11 mouse cellular contexts compared by ENCODE assay signal in genomic region chr15:81649516-81650455, GRCm38 (mm10). TPM values are rescaled to one million over a fixed set of nuclear protein-coding genes. Genes with fewer than 3 reads are reported as not detected.
DNase-seq lines count a peak whose midpoint lies in the region; ATAC-seq and TF ChIP-seq lines count a peak whose summit lies in the region.
"Had no signal": no experiment of that assay in that cellular context is flagged by ENCODE, and none has a peak within 500 bp of the region (broad histone marks: within the 10 kb centered on the region; RNA-seq: fewer than 3 reads in every experiment).

No protein-coding gene starts in this region.

- H3K27me3 ChIP-seq in forebrain, embryonic 12.5 days = no peaks in the 10 kb centered on the region
- no peaks in the 10 kb centered on the region for H3K27me3 ChIP-seq in forebrain, embryonic 15.5 days
- H3K27me3 ChIP-seq in midbrain, postnatal 0 days (ENCODE audit: insufficient read depth, low read length) = no peaks in the 10 kb centered on the region
- no peaks in the 10 kb centered on the region for H3K27me3 ChIP-seq in midbrain, embryonic 13.5 days

- no peaks in the 10 kb centered on the region for H3K9me3 ChIP-seq in forebrain, embryonic 12.5 days
- no peaks in the 10 kb centered on the region for H3K9me3 ChIP-seq in forebrain, embryonic 15.5 days
- no peaks in the 10 kb centered on the region for H3K9me3 ChIP-seq in midbrain, postnatal 0 days (ENCODE audit: low read length)
- H3K9me3 ChIP-seq in midbrain, embryonic 13.5 days = no peaks in the 10 kb centered on the region

- H3K4me3 ChIP-seq in forebrain, embryonic 12.5 days (replicated peaks) = no peak overlapping the region
- H3K4me3 ChIP-seq in forebrain, embryonic 15.5 days = no peak overlapping the region
- H3K4me3 ChIP-seq in midbrain, postnatal 0 days (ENCODE audit: low read depth, low read length) = no peak overlapping the region
- H3K4me3 ChIP-seq in midbrain, embryonic 13.5 days (replicated peaks) = no peak overlapping the region

- no peak overlapping the region for H3K9ac ChIP-seq in forebrain, embryonic 12.5 days
- no peak overlapping the region for H3K9ac ChIP-seq in forebrain, embryonic 15.5 days (replicated peaks)
- H3K9ac ChIP-seq in midbrain, postnatal 0 days (replicated peaks; ENCODE audit: low read length, poor library complexity, severe bottlenecking) = no peak overlapping the region
- H3K9ac ChIP-seq in midbrain, embryonic 13.5 days (replicated peaks) = no peak overlapping the region
- H3K9ac ChIP-seq: hindbrain, embryonic 14.5 days had no signal

- peak; percentile 4 for DNase-seq in midbrain, postnatal 0 days (ENCODE audit: low spot score)
- peak; percentile 30 for DNase-seq in fat pad, adult 2 months (ENCODE audit: extremely low read depth, low read depth, low spot score)
- DNase-seq in skeletal muscle tissue, adult 2 months (ENCODE audit: low read depth, low spot score) = peak; percentile 63
- DNase-seq in urinary bladder, postnatal 14 days (ENCODE audit: low spot score) = no peak
- DNase-seq in kidney, postnatal 25 days = no peak
- DNase-seq: B cell, adult 2 months; thymus, postnatal 4 days had no signal

- TF ChIP-seq CTCF in midbrain, postnatal 0 days (IDR thresholded peaks at IDR 0.05) = no peak

- 94% methylated on average over 8 of the region's 8 CpGs for WGBS in forebrain, embryonic 12.5 days
- 96% methylated on average over 8 of the region's 8 CpGs for WGBS in forebrain, embryonic 15.5 days
- WGBS in midbrain, postnatal 0 days = 92% methylated on average over 8 of the region's 8 CpGs
- WGBS in midbrain, embryonic 13.5 days = 93% methylated on average over 8 of the region's 8 CpGs

- H3K27ac ChIP-seq in forebrain, embryonic 12.5 days = 0 out of 2 replicates have a peak overlapping the region, but pooled peaks have one; percentile 19
- H3K27ac ChIP-seq in forebrain, embryonic 15.5 days (replicated peaks) = no peak overlapping the region
- no peak overlapping the region for H3K27ac ChIP-seq in midbrain, postnatal 0 days (ENCODE audit: low read depth, low read length)
- H3K27ac ChIP-seq in midbrain, embryonic 13.5 days = no peak overlapping the region
- H3K27ac ChIP-seq: hindbrain, embryonic 14.5 days had no signal

- no peaks in the 10 kb centered on the region for H3K4me1 ChIP-seq in forebrain, embryonic 12.5 days
- no peaks in the 10 kb centered on the region for H3K4me1 ChIP-seq in forebrain, embryonic 15.5 days
- H3K4me1 ChIP-seq in midbrain, postnatal 0 days (ENCODE audit: insufficient read depth, low read length) = no peaks in the 10 kb centered on the region
- H3K4me1 ChIP-seq in midbrain, embryonic 13.5 days (replicated peaks) = no peaks in the 10 kb centered on the region

- ATAC-seq in forebrain, embryonic 12.5 days (ENCODE audit: low FRiP score) = no peak
- ATAC-seq in forebrain, embryonic 15.5 days (replicated peaks) = no peak
- ATAC-seq in midbrain, postnatal 0 days (ENCODE audit: low FRiP score) = no peak
- no peak for ATAC-seq in midbrain, embryonic 13.5 days

- H3K36me3 ChIP-seq in forebrain, embryonic 12.5 days (replicated peaks) = peaks cover 71% of the 10 kb centered on the region
- peaks cover 68% of the 10 kb centered on the region for H3K36me3 ChIP-seq in forebrain, embryonic 15.5 days
- peaks cover 44% of the 10 kb centered on the region for H3K36me3 ChIP-seq in midbrain, postnatal 0 days (ENCODE audit: insufficient read depth, low read length)
- H3K36me3 ChIP-seq in midbrain, embryonic 13.5 days = peaks cover 70% of the 10 kb centered on the region

- no peak overlapping the region for H3K4me2 ChIP-seq in forebrain, embryonic 12.5 days
- no peak overlapping the region for H3K4me2 ChIP-seq in forebrain, embryonic 15.5 days (replicated peaks)
- no peak overlapping the region for H3K4me2 ChIP-seq in midbrain, postnatal 0 days (ENCODE audit: low read depth, low read length, poor library complexity, severe bottlenecking)
- H3K4me2 ChIP-seq in midbrain, embryonic 13.5 days (replicated peaks) = no peak overlapping the region
- H3K4me2 ChIP-seq: hindbrain, embryonic 14.5 days had no signal

RNA-seq across cellular contexts. Expression of gene L3mbtl2, which starts 13.9 kb away (rescaled TPM):
- polyA plus RNA-seq in forebrain, embryonic 12.5 days (2016; fragmentation: Nextera tagmentation; extraction: Ambion mirVana) = 36.8 and 39.6 TPM in 2 replicates
- 31.6 and 31.9 TPM in 2 replicates for polyA plus RNA-seq in forebrain, embryonic 15.5 days (2015; fragmentation: Nextera tagmentation; extraction: Ambion mirVana)
- total RNA-seq in midbrain, postnatal 0 days (2014; rRNA removed) = 26.6 and 28.4 TPM in 2 replicates
- polyA plus RNA-seq in midbrain, postnatal 0 days (2015; fragmentation: Nextera tagmentation; extraction: Ambion mirVana) = 27.0 and 28.9 TPM in 2 replicates
- 31.8 and 34.0 TPM in 2 replicates for polyA plus RNA-seq in midbrain, embryonic 13.5 days (2015; fragmentation: Nextera tagmentation; extraction: Ambion mirVana)

RNA-seq across cellular contexts. Expression of gene Chadl, which starts 47.3 kb away (rescaled TPM):
- polyA plus RNA-seq in forebrain, embryonic 12.5 days (2016; fragmentation: Nextera tagmentation; extraction: Ambion mirVana) = 5.0 TPM in 2 replicates
- polyA plus RNA-seq in forebrain, embryonic 15.5 days (2015; fragmentation: Nextera tagmentation; extraction: Ambion mirVana) = 19.8 and 20.1 TPM in 2 replicates
- total RNA-seq in midbrain, postnatal 0 days (2014; rRNA removed) = 44.6 and 61.5 TPM in 2 replicates
- polyA plus RNA-seq in midbrain, postnatal 0 days (2015; fragmentation: Nextera tagmentation; extraction: Ambion mirVana) = 63.9 and 65.6 TPM in 2 replicates
- polyA plus RNA-seq in midbrain, embryonic 13.5 days (2015; fragmentation: Nextera tagmentation; extraction: Ambion mirVana) = 9.6 and 11.9 TPM in 2 replicates

Comparison
In these comparisons a context has a peak if more than half of its experiments do, and no peak if none do; other contexts are left out.
1. DNase-seq: peak in midbrain, postnatal 0 days (single experiment), fat pad, adult 2 months (single experiment) and skeletal muscle tissue, adult 2 months (single experiment); none in urinary bladder, postnatal 14 days (single experiment) and kidney, postnatal 25 days (0 of 2).